Mouse (Mus musculus) NIH3T3 (cell line): ENCODE measurements around the gene Sult6b2.
A peak's percentile ranks its signal among the peaks of the same experiment; 100 is the strongest.

ENCODE experiments used
- DNase-seq: peaks from one replicate; pipeline ENCODE4 v3.0.0-alpha.2; 2012; ENCODE audit warnings: low read depth

Sult6b2 gene

GRCm38 (mm10) chr6:142804402-142804801, at the start of gene Sult6b2:
Sult6b2 (minus strand) TSS chr6:142804502.
- DNase-seq: no peak

- no peak for DNase-seq
These were observed 48.4 kb upstream of the Sult6b2 start for GRCm38 (mm10) chr6:142852419-142853377.

DNA sequence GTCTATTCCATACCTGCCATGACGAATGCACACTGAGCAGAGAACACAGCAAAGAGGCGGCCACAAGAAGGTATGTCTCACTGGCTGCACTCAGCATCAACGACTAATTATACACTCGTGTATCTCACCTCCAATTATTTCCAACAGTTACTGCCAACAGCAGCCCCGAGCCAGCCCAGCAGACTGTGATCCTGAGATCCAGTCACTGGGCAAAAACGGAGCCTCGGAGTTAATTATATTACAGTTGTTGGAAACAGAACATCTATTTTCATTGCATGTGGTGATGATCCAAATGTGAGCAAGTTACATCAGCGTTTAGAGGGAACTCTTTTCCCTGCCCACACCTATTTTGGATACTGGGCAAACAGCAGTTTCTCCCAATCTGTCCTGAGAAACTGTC, 46.1 kb upstream of the Sult6b2 start:
- DNase-seq: no peak

- no peak for DNase-seq
These were observed 45.0 kb upstream of the Sult6b2 start for GRCm38 (mm10) chr6:142849326-142849725.

GRCm38 (mm10) chr6:142847914-142848674, 43.8 kb upstream of the Sult6b2 start:
- no peak for DNase-seq

GRCm38 (mm10) chr6:142846855-142847254, 42.6 kb upstream of the Sult6b2 start:
- no peak for DNase-seq

DNA sequence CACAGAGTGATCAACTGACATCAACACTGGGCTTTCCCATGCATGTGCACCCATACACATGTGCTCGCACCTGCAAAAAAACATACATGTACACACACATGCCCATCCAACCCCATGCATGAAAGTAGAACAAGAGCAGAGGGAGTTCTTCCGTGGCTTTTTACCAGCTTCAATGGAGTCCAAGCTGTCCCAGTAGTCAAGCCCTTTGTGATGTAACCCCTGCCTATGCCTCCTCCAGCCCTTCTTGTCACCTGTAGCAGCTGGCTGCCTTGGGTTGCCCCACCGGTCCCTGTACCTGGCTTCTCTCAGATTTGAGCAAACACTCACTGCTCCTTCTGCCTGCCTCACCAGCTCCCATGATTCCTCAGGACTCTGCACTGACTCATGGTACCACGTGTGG, 40.8 kb upstream of the Sult6b2 start:
- no peak for DNase-seq

DNA sequence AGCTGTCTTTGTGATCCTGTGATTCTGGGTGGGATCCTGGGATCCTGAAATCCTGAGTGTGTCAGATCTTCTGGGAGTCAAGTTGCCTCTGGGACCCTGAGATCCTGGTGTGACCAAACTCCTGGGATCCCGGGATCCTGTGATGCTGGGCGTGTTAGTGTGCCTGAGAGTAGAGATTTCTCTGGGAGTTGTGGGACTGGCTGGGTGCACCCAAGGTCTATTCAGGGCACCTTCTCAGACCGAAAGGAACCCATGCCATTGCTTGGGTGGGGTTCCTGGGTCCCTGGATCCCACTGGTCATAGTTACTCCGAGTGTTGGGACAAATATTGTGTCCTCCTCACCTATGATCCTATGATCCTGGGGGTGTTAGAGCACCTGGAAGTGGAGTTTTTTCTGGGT, 39.8 kb upstream of the Sult6b2 start:
- DNase-seq: no peak

DNA sequence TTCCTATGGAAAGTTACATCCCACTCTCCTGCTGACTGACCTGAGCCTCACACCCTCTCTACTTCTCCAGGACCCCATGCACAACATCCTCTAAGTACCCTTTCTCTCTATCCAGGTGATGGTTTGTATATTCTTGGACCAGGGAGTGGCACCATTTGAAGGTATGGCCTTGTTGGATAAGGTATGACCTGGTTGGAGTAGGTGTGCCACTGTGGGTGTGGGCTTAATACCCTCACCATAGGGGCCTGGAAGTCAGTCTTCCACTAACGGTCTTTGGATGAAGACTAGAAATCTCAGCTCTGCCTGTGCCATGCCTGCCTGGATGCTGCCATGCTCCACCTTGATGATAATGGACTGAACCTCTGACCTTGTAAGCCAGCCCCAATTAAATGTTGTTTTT, 34.2 kb upstream of the Sult6b2 start:
- no peak for DNase-seq

- DNase-seq: no peak
These were observed 33.0 kb upstream of the Sult6b2 start for GRCm38 (mm10) chr6:142837326-142837725.

DNA sequence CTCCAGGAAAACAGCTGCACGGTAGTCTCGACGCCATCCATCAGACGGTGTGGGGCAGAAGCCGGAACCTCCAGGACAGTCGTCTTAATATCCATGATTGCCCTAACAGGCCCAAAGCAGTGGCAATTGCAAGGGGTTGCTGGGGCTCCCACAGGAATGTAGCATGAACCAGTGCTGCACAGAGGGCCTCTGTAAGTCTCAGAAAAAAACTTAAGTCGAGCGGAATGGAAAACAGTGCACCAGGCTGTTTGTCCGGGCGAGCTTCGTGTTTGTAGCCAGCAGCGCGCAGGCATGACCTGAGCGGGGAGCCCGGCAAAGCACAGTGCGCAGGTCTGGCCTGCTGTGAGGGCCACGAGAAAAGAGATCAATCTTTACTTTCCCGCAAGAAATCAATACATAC, 31.4 kb upstream of the Sult6b2 start:
- DNase-seq: no peak

DNA sequence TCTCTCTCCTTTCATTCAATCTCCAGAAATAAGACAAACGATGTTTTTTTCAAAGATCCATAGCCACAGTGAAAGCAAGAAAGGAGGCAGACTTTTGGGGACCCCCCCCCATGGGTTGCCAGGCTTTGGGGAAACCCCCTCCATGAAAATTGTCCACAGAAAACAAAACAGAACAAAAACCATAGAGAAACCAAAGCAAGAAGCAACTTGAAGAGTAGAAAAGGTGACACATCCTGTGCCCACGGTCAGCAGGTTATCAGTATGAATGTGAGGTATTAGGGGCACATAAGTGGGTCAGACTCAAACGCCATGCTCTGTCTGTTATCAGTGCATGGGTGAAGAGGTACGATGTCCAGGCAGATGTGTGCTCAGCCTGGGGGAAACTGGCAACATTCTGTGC, 30.6 kb upstream of the Sult6b2 start:
- DNase-seq: no peak

- DNase-seq: no peak
These were observed 27.4 kb upstream of the Sult6b2 start for GRCm38 (mm10) chr6:142831706-142832105.

DNA sequence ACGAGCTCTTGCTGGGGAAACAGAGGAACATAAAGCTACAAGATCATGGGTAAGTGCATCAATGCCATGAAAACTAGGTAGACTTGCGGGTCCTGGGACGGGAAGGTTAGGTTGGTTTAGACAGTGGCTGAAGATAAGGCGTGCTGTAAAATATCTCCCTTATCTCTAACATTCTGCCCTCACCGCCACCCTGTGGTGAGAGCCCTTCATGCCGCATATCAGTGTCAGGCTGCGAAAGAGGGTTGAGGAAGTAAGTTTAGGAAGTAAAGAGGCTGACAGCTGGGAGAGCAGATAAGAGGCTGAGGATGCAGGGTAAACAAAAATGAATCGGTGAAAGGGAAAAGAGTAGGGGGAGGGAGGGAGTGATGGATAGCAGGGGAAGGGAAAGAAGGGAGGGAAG, 26.9 kb upstream of the Sult6b2 start:
- DNase-seq: no peak

DNA sequence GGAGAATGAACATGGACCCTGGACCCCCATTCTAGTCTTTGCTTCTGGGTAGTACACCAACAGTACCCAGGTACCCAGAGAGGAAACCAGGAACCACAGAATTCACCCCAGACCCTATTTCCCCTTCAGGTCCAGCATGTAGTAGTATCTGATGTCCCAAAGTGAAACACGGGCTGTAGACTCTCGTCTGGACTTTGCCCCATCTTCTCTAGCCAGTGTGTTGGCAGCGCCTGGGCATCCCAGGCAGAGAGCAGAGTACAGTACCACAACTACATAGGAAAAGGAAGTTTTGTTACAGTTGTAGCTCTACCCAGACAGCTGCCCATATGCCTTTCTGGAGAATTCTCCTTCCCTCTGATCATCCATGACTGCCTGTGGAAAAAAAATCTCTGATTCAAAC, 25.9 kb upstream of the Sult6b2 start:
- no peak for DNase-seq

GRCm38 (mm10) chr6:142825449-142825848, 21.1 kb upstream of the Sult6b2 start:
- no peak for DNase-seq

- no peak for DNase-seq
These were observed 18.9 kb upstream of the Sult6b2 start for GRCm38 (mm10) chr6:142823008-142823787.

- no peak for DNase-seq
These were observed 14.0 kb upstream of the Sult6b2 start for GRCm38 (mm10) chr6:142818306-142818705.

GRCm38 (mm10) chr6:142815513-142815912, 11.2 kb upstream of the Sult6b2 start:
- no peak for DNase-seq

- peak; percentile 93 for DNase-seq
These were observed 10.2 kb upstream of the Sult6b2 start for GRCm38 (mm10) chr6:142814495-142814921.

- no peak for DNase-seq
These were observed 9.7 kb upstream of the Sult6b2 start for GRCm38 (mm10) chr6:142814011-142814410.

- no peak for DNase-seq
These were observed 8.7 kb upstream of the Sult6b2 start for GRCm38 (mm10) chr6:142812969-142813368.
